Mouse (Mus musculus): Measurements from ENCODE around the gene Dapk1.

The Dapk1 gene

GRCm38 (mm10) chr13:60648350-60648749 is 46.6 kb downstream of the Dapk1 start:
- CTCF ChIA-PET, result no interaction called here
- POLR2A ChIA-PET, result interaction anchor here in 1 of 4 experiments (0.8 kb wide), 1 partner anchor 12 kb away, joined by 3 read pairs; no protein-coding TSS in a partner anchor

- POLR2A ChIA-PET, result no interaction called here
- CTCF ChIA-PET, result no interaction called here
Observed at GRCm38 (mm10) chr13:60650000-60650399, 48.3 kb downstream of the Dapk1 start.

- CTCF ChIA-PET, result no interaction called here
Observed at GRCm38 (mm10) chr13:60654017-60654565, 52.3 kb downstream of the Dapk1 start.

GRCm38 (mm10) chr13:60655246-60655645 is 53.5 kb downstream of the Dapk1 start:
- ChIA-PET POLR2A (no interaction called here), CTCF (no interaction called here)

More at GRCm38 (mm10) chr13:60654017-60654565, 52.3 kb downstream of the Dapk1 start:
- POLR2A ChIA-PET, result no interaction called here

GRCm38 (mm10) chr13:60659600-60659999 is 57.9 kb downstream of the Dapk1 start:
- ChIA-PET POLR2A (interaction anchor here in 1 of 4 experiments (0.6 to 1.2 kb wide), 2 partner anchors 11 to 22 kb away, joined by 3 read pairs; no protein-coding TSS in a partner anchor), CTCF (no interaction called here)

GRCm38 (mm10) chr13:60660056-60660455 is 58.3 kb downstream of the Dapk1 start:
- CTCF ChIA-PET, result interaction anchor here in 1 of 4 experiments (0.7 kb wide), 1 partner anchor 68 kb away, joined by 5 read pairs; no protein-coding TSS in a partner anchor
- POLR2A ChIA-PET, result interaction anchor here in 1 of 4 experiments (1.2 kb wide), 1 partner anchor 11 kb away, joined by 3 read pairs; no protein-coding TSS in a partner anchor

- CTCF ChIA-PET, result interaction anchor here in 1 of 4 experiments (0.7 kb wide), 1 partner anchor 68 kb away, joined by 5 read pairs; no protein-coding TSS in a partner anchor
- POLR2A ChIA-PET, result interaction anchor here in 1 of 4 experiments (0.6 to 1.2 kb wide), 3 partner anchors 12 to 275 kb away, joined by 3 to 5 read pairs (median 3); no protein-coding TSS in a partner anchor
Observed at GRCm38 (mm10) chr13:60660711-60661261, 59.0 kb downstream of the Dapk1 start.

- CTCF ChIA-PET, result interaction anchor here in 1 of 4 experiments (0.7 kb wide), 1 partner anchor 95 kb away, joined by 4 read pairs; no protein-coding TSS in a partner anchor
- POLR2A ChIA-PET, result interaction anchor here in 2 of 4 experiments (1.0 to 1.7 kb wide), 2 partner anchors 12 to 61 kb away, joined by 3 to 4 read pairs; no protein-coding TSS in a partner anchor
Observed at GRCm38 (mm10) chr13:60662493-60663177, 60.9 kb downstream of the Dapk1 start.

- CTCF ChIA-PET, result no interaction called here
Observed at GRCm38 (mm10) chr13:60664058-60664457, 62.3 kb downstream of the Dapk1 start.

GRCm38 (mm10) chr13:60664816-60665215 is 63.1 kb downstream of the Dapk1 start:
- POLR2A ChIA-PET, result no interaction called here
- CTCF ChIA-PET, result no interaction called here

More at GRCm38 (mm10) chr13:60664058-60664457, 62.3 kb downstream of the Dapk1 start:
- POLR2A ChIA-PET, result interaction anchor here in 1 of 4 experiments (0.6 to 0.7 kb wide), 2 partner anchors 62 to 906 kb away, joined by 3 read pairs; no protein-coding TSS in a partner anchor

- ChIA-PET POLR2A (interaction anchor here in 1 of 4 experiments (0.7 kb wide), 1 partner anchor 46 kb away, joined by 4 read pairs; no protein-coding TSS in a partner anchor), CTCF (interaction anchor here in 1 of 4 experiments (0.7 kb wide), 1 partner anchor 60 kb away, joined by 3 read pairs; no protein-coding TSS in a partner anchor)
Observed at GRCm38 (mm10) chr13:60665402-60665801, 63.7 kb downstream of the Dapk1 start.

GRCm38 (mm10) chr13:60668036-60668435 is 66.3 kb downstream of the Dapk1 start:
- CTCF ChIA-PET, result no interaction called here
- POLR2A ChIA-PET, result no interaction called here

- ChIA-PET POLR2A (interaction anchor here in 1 of 4 experiments (1.6 kb wide), 1 partner anchor 14 kb away, joined by 5 read pairs; no protein-coding TSS in a partner anchor), CTCF (interaction anchor here in 1 of 4 experiments (0.6 kb wide), 1 partner anchor 15 kb away, joined by 3 read pairs; no protein-coding TSS in a partner anchor)
Observed at GRCm38 (mm10) chr13:60670605-60671004, 68.9 kb downstream of the Dapk1 start.

- ChIA-PET CTCF (interaction anchor here in 1 of 4 experiments (0.6 kb wide), 1 partner anchor 14 kb away, joined by 3 read pairs; no protein-coding TSS in a partner anchor), POLR2A (interaction anchor here in 1 of 4 experiments (1.3 to 1.6 kb wide), 2 partner anchors 14 to 21 kb away, joined by 3 to 5 read pairs; no protein-coding TSS in a partner anchor)
Observed at GRCm38 (mm10) chr13:60671235-60671634, 69.5 kb downstream of the Dapk1 start.

- ChIA-PET POLR2A (interaction anchor here in 1 of 4 experiments (1.3 kb wide), 1 partner anchor 20 kb away, joined by 3 read pairs; no protein-coding TSS in a partner anchor), CTCF (interaction anchor here in 1 of 4 experiments (1.1 kb wide), 1 partner anchor 74 kb away, joined by 4 read pairs; no protein-coding TSS in a partner anchor)
Observed at GRCm38 (mm10) chr13:60672287-60672686, 70.5 kb downstream of the Dapk1 start.

- POLR2A ChIA-PET, result interaction anchor here in 1 of 4 experiments (0.6 kb wide), 1 partner anchor 16 kb away, joined by 3 read pairs; no protein-coding TSS in a partner anchor
Observed at GRCm38 (mm10) chr13:60672882-60673675, 71.3 kb downstream of the Dapk1 start.

GRCm38 (mm10) chr13:60674301-60674700 is 72.6 kb downstream of the Dapk1 start:
- CTCF ChIA-PET, result no interaction called here
- POLR2A ChIA-PET, result interaction anchor here in 2 of 4 experiments (1.1 to 2.3 kb wide), 3 partner anchors 12 to 15 kb away, joined by 3 to 5 read pairs (median 3); no protein-coding TSS in a partner anchor

More at GRCm38 (mm10) chr13:60672882-60673675, 71.3 kb downstream of the Dapk1 start:
- CTCF ChIA-PET, result interaction anchor here in 1 of 4 experiments (1.1 kb wide), 1 partner anchor 73 kb away, joined by 4 read pairs; no protein-coding TSS in a partner anchor

GRCm38 (mm10) chr13:60674911-60675310 is 73.2 kb downstream of the Dapk1 start:
- POLR2A ChIA-PET, result interaction anchor here in 2 of 4 experiments (0.6 to 2.3 kb wide), 6 partner anchors 9 to 77 kb away, joined by 3 to 5 read pairs (median 3); no protein-coding TSS in a partner anchor
- CTCF ChIA-PET, result interaction anchor here in 1 of 4 experiments (0.6 kb wide), 1 partner anchor 9 kb away, joined by 3 read pairs; no protein-coding TSS in a partner anchor
